Mouse (Mus musculus): Measurements from ENCODE around the gene Cacnb1.

The Cacnb1 gene

DNA sequence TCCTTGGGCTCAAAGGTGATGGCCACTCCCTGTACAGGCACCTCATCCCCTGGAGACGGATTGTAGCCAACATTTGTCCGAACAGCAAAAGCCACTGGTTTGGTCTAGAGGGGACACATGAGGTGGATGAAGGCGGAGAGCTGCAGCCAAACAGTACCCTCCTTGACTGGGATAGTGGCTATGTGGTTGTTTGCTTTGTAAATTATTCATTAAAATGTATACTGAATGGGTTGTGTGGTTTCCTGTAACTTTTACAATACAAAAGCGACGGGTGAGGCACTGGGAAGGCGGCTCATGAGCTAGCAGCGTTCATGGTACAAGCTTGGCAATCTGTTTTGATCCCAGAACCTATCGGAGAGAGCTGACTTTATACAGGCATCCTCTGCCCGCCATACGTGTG, 10.0 kb downstream of the Cacnb1 start:
- intact Hi-C loops (cut with DNase I): no loop called here

DNA sequence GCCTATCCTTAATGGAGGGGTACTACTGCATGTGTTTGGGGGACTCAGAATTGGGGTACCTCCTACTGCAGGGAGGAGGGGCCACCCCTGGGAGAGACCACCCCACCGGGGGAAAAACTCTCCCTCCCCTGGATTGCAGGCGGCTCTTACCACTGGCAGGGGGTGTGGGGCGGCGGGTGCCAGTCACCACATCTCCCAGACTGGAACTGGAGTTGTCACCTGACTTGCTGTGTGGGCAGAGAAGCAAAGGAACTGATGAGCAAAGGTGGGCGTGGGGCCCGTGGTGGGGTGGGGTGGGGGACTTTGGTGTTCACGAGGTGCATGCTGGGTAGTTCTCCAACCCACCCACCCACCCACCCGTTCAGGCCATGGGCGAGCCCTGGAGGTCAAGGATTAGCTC, 11.1 kb downstream of the Cacnb1 start:
- intact Hi-C loops (cut with DNase I): no loop called here

DNA sequence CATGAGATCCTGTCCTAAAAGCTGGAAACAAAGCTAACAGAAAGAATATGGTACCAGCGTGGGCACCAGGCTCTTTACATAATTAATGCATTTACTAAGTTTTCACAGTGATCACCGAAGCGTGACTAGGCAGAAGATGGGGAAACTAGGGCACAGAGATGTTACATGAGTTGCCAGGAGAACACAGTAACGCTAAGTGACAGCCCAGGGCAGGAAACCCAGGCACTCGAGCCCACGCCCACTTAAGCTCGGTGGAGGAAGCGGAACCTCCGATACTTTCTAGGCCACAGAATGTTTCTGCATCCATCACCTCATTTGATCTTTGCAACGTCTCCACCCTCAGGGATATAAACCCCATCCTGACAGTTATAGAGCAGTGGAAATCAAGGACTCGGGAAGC, 14.7 kb downstream of the Cacnb1 start:
- intact Hi-C loops (cut with DNase I): no loop called here

DNA sequence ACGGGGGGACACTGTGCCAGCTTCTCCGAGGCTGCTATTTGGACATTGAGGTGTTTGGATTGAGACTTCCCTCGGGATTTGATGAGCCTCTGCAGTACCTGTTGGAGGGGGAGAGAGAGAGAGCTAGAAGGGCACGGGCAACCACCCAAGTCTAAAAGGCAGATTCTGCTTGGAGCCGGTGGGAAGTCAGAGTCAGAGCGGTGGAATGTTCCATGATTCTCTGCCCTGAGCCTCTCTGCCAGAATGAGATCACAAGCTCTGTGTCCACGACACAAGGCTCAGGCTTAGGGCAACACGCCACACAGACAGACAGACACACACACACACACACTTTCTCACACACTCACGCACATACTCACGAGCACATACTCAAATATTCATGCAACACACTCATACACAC, 17.1 kb downstream of the Cacnb1 start:
- intact Hi-C loops (cut with DNase I): no loop called here

DNA sequence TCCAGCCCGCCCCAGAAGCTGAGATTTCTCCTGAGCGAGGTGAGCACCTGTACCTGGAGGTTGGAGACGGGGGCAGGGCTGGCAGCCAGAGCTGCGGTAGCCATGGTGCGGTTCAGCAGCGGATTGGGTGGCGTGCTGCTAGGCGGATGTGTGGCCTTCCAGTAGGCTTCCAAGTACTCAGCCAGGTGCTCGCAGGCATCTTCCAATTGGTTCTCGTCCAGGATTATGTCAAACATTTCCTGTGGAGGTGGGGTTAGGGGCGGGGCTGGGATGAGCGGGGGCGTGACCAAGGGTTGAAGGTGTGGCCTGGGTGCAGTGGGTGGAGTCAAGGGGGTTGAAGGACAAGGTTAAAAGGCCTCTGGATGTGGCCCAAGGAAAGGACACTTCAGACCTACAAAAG, 17.8 kb downstream of the Cacnb1 start:
- intact Hi-C loops (cut with DNase I): no loop called here

DNA sequence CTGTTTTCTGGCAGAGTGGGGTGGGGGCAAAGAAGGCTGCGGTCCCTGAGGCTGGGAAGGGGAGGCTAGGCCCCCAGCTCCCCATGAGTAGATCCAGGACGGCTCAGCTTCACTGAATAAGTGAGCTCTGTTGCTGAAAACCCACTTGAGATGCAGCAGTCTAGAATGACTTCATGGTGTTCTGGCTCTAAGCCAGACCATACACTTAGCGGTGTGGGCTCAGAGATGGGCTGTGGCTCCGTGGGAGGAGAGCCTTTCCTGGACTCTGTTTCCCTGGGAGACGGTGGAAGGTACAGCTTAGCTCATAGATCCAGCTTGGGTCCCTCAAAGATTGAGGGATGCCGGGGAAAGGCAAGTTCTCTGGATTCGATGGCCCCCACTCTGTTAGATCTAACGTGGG, 18.7 kb downstream of the Cacnb1 start:
- intact Hi-C loops (cut with DNase I): no loop called here

DNA sequence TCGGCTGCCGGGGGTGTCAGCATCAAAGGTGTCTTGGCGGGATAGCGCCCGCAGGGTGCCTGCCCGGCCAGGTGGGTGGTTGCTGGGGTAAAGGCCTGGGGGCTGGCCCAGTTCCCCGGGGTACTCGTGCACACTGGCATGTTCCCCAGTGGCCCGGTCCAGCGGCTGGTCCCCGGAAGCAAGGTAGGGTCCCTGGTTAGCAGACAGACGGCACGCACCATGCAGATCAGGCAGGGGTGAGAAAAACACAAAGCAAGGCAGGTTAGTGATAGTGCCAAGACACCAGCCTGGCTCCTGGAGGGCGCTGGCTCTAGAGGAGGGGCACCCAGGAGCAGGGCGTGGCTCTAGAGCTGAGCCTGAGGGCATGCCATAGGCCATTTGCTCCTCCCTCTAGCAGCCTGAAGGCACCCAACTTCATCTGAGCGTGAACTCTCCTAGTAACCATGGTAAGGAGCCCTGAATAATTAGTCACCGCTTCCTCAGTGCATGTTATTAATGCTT, 19.6 kb downstream of the Cacnb1 start:
- intact Hi-C loops (cut with DNase I): no loop called here

DNA sequence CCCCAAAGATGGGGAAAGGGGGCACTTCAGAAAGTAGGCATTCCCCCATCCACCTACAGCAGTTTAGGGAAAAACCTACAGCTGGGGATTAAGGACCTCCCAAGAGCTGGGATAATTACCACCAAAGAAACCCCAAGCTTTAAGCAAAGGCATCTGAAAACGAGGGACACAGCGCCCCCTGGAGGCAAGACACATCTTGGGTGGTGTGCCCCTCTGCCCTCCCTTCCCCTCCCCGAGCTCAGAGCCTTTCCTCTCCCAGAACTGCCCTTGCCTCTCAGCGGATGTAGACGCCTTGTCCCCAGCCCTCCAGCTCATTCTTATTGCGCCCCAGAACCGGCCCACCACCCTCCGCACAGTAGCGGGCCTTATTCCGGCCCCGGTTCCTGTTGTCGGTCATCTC, 20.2 kb downstream of the Cacnb1 start:
- intact Hi-C loops (cut with DNase I): no loop called here

DNA sequence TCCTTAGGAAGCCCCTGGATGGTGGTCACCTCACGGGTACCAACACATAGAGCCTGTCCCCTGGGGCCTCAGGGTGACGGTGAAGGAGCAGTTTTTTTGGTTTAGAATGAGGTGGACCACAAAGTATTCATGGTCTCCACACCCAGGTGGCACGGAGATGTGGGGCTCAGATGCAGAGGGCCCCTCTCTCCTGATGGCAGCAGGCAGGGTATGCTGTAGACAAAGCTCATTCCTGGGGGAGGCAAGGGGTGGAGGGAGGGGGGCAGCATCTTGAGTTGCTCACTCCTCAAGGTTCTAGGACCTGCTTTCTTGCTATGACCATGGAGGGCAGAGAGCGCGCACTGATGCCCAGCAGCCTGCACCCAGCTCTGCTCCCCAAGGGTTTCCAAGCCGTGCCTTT, 20.8 kb downstream of the Cacnb1 start:
- intact Hi-C loops (cut with DNase I): no loop called here

DNA sequence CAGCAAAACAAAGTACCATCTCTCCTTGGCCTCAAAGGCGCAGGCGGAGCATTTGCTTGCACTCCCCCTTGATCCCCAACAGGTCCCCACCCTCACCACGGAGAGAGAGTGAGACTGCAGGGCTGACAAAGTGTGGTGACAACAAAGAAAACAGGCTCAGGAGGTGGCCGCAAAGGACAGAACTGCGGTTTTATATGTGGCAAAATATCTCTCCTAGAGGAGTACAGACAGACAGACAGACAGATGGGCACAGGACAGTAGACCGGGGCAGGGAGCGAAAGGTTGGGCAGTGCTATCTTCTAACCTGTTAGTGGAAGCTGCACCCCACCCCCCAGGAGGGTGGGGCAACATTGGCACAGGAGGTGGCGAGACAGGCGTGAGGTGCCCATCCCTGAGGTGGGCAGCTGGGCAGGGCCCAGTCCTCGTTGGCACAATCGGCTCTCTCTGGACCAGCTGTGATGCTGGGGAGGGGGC, 21.4 kb downstream of the Cacnb1 start:
- intact Hi-C loops (cut with DNase I): no loop called here

DNA sequence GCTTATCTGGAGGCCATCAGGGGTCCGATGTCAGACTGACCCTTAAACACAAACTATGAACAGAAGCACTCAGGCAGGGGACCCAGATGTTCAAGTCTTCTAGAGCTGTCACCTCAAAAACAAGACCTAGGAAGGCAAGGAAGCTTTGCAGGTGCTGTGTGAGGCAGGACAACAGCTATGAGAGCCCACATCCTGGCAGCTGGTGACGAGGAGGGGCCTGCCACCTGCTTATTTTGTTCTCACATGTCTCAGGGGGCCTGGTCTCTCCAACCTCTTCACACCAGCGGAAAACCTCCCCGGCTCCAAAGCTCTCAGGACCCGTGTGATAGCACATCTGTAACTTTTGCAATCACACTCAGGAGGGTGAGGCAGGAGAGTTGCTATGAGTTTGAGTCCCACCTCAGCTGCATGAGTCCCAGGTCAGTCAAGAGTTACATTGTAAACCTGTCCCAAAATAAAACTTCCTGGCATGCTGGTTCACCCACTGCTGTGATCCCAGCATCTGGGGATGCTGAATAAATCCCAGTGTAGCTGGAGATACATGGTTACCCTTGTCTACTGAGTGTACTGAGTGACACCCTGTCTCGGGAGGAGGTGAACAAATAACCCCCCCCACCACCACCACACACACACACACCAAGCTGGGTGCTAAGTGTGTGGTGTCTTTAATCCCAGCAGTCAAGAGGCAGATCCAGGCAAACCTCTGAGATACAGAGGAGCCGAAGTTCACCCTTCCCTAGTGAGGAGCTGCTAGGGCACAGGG, 22.3 kb downstream of the Cacnb1 start:
- intact Hi-C loops (cut with DNase I): no loop called here

DNA sequence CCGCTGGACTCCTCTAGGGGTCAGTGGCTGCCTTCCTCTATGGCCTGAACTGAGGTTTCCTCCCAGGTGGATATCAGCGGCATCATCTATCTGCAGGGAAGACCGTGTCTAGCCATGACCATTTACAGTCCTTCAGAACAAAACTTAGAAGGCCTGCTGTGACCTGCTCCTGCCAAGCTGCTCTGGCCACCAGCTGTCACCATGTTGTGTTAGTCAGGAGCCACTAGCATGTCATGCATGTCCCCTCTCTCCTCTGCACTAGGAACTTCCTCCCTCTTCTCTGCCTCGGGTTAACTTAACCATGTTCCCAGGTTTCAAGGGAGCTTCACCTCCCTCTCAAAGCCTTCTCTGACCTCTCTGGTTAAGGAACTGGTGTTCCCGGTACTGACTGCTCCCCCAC, 23.1 kb downstream of the Cacnb1 start:
- intact Hi-C loops (cut with DNase I): no loop called here

DNA sequence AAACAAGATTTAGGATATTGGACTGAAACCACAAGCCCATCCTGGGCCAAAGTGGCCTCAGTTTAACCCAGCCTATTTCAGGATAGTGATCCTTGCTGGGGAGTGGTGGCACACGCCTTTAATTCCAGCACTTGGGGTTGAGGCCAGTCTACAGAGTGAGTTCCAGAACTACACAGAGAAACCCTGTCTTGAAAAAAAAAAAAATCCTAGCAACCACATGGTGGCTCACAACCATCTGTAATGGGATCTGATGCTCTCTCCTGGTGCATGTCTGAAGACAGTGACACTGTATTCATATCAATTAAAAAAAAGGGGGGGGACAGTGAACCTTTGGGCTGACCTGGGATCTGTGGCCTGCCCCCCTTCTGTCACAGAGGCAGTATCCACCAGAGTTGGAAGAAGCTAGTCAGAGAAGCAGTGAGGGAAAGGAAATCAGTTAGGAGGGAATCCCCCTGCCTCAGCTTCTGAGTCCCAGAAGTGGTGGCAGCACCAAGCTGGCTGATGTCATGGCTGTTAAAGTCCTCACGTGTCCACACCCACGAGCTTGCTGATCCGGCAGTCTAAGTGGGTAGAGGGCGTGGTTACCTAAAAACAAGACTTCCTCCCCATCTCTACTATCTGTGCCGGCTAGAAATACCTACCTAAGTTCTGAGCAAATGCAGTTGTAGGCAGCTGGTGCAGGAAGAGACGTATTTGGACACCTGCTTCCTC, 23.8 kb downstream of the Cacnb1 start:
- intact Hi-C loops (cut with DNase I): no loop called here

DNA sequence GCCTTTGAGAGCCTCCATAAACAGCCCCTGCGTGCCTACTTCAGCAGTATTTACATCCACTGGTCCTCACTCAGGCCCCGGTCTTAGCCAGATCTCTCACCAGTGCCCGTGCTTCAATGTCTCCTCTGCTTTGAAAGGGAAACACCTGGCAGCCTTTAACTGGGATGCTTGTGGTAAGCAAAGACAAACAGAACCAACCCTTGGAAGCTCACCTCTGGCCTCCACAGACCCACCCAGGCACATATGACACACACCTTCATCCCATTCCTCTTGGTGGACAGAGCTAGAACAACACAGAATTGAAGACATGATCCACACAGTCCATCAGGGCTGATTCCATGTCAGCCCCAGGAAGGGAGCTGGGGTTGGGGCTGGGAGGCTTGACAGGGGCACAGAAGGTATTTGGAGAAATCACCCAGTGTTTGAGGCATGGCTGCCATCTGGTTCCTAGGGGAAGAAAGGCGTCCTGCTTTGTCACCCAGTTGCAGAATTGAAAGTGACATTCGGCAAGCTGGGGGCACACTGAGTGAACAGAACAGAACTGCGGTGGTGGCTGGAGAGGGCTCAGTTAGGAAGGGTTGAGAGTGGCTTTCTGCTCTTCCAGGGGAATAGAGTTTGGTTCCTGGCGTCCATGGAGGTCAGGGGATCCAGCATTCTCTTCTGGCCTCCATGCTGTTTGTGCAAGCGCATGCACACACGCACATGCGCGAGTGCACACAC, 24.6 kb downstream of the Cacnb1 start:
- intact Hi-C loops (cut with DNase I): no loop called here

DNA sequence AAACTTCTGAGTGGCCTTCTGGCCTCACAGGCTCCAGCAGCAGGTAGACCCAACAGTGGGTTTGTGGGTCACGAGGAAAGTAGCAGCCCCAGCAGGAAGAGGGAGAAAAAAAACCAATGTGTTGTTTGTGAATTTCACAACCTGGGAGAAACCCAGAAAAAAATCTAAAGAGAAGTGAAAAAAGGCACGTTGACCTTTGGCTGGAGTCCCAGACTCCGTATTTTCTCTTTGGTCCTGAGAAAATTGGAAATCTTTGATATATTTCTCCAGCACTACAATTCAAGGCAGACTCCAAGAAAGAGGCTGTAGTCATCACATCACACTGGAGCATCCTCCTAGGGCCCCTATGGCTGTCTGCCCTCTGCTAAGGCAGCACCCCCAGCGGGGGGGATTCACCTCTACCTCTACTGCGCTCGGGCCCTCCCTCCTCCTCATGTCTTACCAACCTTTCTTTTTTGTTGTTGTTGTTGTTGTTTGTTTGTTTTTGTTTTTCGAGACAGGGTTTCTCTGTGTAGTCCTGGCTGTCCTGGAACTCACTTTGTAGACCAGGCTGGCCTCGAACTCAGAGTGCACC, 25.4 kb downstream of the Cacnb1 start:
- intact Hi-C loops (cut with DNase I): no loop called here

DNA sequence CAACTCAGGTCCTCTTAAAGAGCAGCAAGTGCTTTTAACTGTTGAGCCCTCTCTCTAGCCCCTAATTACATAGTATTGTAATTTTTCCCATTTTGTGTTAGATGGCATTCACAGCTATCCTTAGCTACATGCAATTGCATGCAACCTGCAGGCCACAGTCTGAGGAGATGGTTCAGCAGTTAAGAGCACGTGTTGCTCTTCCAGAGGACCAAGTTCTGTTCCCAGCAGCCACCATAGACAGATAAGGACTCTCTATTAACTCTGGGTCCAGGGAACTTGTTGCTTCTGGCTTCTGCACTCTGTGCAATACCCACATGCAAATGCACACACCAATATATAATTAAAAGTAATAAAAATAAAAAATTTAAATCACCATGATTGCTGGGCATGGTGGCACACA, 26.1 kb downstream of the Cacnb1 start:
- intact Hi-C loops (cut with DNase I): no loop called here

DNA sequence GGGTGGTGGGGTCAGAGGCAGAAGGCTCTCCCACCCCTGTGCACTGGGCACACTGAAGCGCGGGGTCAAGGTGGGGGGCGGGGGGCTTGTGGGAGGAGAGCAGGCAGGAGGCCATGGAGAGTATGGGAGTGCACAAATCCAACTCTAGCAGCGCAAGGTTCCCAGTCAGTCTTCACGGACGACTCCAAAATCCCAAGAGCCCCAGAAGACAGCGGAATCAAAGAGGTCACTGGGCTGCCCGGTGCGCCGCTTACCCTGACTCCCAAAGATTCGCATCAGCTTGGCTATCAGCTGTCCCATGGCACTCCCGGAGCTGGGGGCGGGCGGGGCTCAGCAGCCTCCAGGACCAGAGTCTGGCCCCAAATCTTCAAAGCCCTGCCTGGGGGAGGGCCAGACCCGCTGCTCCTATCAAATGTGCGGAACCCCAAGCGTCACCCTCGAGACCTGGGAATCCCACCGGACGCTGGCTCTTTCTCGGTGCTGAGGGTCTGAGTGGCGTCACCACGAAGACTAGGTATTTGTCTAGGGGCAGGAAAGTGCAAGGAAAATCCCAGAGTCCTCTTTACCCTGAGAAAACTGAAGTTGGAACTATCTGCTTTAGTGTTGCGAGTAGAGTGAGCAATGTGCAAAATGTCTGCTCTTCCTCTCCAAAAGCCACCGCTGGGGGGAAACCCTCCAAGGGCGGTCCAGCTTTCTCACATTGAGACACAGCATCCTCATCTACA, 27.1 kb downstream of the Cacnb1 start, which contains the start of gene Arl5c:
Gene Arl5c, minus strand, starts transcription at position 618 of the 725 bp plus-strand sequence.
- intact Hi-C loops (cut with DNase I): no loop called here

DNA sequence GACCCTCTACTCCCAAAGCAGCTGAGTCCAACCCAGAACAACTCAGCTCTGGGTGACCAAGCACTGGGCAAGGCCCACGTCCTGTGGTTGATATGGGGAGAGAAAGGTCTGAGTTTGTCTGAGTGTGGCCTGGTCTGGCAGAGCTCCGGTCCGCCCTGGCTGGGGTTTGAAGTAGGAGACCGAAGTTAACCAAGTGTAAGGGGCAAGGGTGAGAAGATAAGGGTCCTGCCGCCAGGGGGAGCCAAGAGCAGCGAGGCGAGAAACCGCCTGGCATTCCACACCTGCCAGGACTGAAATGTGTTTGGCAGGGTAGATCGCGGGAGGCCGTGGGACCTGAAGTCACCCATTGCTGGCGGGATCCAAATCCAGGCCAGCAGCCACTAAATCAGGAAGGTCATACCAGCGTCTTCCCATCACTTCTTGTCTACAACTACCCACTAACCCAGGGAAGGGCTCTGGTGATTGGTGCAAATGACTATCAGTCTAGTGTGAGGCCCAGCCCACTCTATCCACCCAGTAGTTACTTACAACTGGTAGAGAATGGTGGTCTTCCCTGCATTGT, 28.2 kb downstream of the Cacnb1 start:
- intact Hi-C loops (cut with DNase I): no loop called here

DNA sequence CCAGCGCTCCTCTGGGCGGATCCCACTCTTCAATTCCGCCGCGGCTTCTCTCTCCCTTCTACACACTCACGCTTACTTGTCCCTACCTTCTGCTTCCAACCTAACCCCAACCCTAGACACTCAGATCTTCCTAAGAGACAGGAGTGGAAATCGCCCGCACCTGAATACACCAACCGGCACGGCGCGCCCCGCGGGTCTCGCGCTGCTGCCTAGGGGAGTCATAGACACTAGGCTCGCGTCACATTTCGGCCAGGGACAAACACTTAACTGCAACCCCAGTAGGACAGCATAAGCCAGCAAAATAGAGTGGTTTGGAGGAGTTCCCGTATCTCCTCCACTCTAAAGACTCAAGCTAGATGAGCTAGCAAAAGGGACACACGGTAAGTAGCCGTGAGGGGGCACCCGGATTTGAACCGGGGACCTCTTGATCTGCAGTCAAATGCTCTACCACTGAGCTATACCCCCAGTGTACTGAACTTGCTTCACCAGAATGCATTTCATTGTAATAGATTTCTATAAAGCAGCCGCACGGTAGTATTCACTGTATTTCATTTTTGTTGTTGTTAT, 34.2 kb downstream of the Cacnb1 start:
- intact Hi-C loops (cut with DNase I): loop anchor here (5.0 kb wide), 1 partner anchor 191 kb away; the partner anchor contains the start of gene Lasp1
